Mouse (Mus musculus) limb, embryonic 11.5 days (tissue): ENCODE measurements around the gene Ndrg4. TPM values are rescaled to one million over a fixed set of nuclear protein-coding genes. Genes with fewer than 3 reads are reported as not detected.

Experiments used
- ATAC-seq: fragments of 200-750 bp; cut with Nextera tagmentation; 2 replicates; pipeline ENCODE4 v1.8.0; 2017; ENCODE audit warnings: low read depth; ENCODE audit not compliant: insufficient number of reproducible peaks, low FRiP score, low TSS enrichment
- DNase-seq: peaks from one replicate; pipeline ENCODE4 v3.0.0-alpha.2; 2015; ENCODE audit warnings: low spot score
- H3K27ac ChIP-seq: fragments of 300-500 bp; sonication (generic); replicated peaks from 2 replicates; pipeline ENCODE4 v1.5.1; 2014; ENCODE audit warnings: low read depth, mild to moderate bottlenecking, low read length
- H3K27me3 ChIP-seq: fragments of 300-500 bp; sonication (generic); 2 replicates; pipeline ENCODE4 v1.6.1; 2014; ENCODE audit warnings: mild to moderate bottlenecking, low read length, mixed read lengths; ENCODE audit not compliant: control insufficient read depth, insufficient read depth
- H3K36me3 ChIP-seq: fragments of 300-500 bp; sonication (generic); 2 replicates; pipeline ENCODE4 v1.6.1; 2014; ENCODE audit warnings: mild to moderate bottlenecking, low read length, moderate library complexity, mixed read lengths; ENCODE audit not compliant: control insufficient read depth, insufficient read depth
- H3K4me1 ChIP-seq: fragments of 300-500 bp; sonication (generic); 2 replicates; pipeline ENCODE4 v1.6.1; 2014; ENCODE audit warnings: low read length, mixed read lengths; ENCODE audit not compliant: control insufficient read depth, insufficient read depth
- H3K4me2 ChIP-seq: fragments of 300-500 bp; sonication (generic); 2 replicates; pipeline ENCODE4 v1.6.1; 2014; ENCODE audit warnings: low read depth, mild to moderate bottlenecking, moderate library complexity; ENCODE audit not compliant: severe bottlenecking
- H3K4me3 ChIP-seq: fragments of 300-500 bp; sonication (generic); 2 replicates; pipeline ENCODE4 v1.5.1; 2014; ENCODE audit warnings: low read depth, low read length
- H3K9ac ChIP-seq: fragments of 300-500 bp; sonication (generic); 2 replicates; pipeline ENCODE4 v1.6.1; 2014; ENCODE audit warnings: mild to moderate bottlenecking, low read length
- H3K9me3 ChIP-seq: fragments of 300-500 bp; sonication (generic); 2 replicates; pipeline ENCODE4 v1.6.1; 2016; ENCODE audit warnings: low read length; ENCODE audit not compliant: control insufficient read depth
- WGBS: fragments of 180-500 bp; shearing (Covaris S2); extraction: QIAGEN DNeasy Blood & Tissue Kit; methylation state at CpG from one replicate; pipeline ENCODE4 v1.1.7; 2014; 5-methylcytosine and 5-hydroxymethylcytosine counted together
- polyA plus RNA-seq: library from polyadenylated mRNA; unstranded; fragments of >200 nt; fragmentation: Nextera tagmentation; extraction: Ambion mirVana; gene quantifications from 2 replicates; pipeline ENCODE4 v1.2.1, GENCODE M21; 2014

The Ndrg4 gene
- polyA plus RNA-seq, 1 experiment from 2014 or later = 8.7 TPM

GRCm38 (mm10) chr8:95694631-95695030 lies 17.9 kb downstream of the Ndrg4 start:
- H3K27me3 ChIP-seq = peaks cover 12% of the 10 kb centered on the region; the same call in 1 of the 2 replicates
- H3K4me2 ChIP-seq = no peak overlapping the region
- H3K36me3 ChIP-seq = no peaks in the 10 kb centered on the region
- H3K4me3 ChIP-seq = no peak overlapping the region
- no peak overlapping the region for H3K9ac ChIP-seq
- no peaks in the 10 kb centered on the region for H3K9me3 ChIP-seq
- WGBS = 18% methylated on average over 6 of the region's 6 CpGs
- DNase-seq (no peak), ATAC-seq (no peak)
- H3K4me1 ChIP-seq = no peaks in the 10 kb centered on the region
- no peak overlapping the region for H3K27ac ChIP-seq

DNA sequence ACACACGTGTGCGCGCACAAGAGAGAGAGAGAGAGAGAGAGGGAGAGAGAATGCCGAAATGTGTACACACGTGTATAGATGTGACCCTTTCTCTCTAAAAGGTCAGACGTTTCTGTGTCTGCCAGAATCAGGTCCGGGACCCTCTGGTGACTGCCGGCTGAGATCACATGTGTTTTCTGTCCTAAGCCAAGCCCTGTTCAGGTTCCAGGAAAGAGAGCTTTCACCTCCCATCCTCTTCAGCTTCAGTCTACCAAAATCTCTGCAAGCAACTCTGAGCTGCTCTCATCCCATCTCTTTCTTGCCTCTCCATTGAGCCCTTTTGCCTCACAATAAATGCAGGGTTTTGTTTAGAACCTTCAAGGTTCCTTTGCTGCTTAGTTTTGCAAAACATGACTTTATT lies 19.9 kb downstream of the Ndrg4 start:
- Histone ChIP-seq H3K9ac (no peak overlapping the region), H3K27me3 (peaks cover 12% of the 10 kb centered on the region; the same call in 1 of the 2 replicates), H3K9me3 (no peaks in the 10 kb centered on the region), H3K4me3 (no peak overlapping the region), H3K4me1 (no peaks in the 10 kb centered on the region), H3K27ac (no peak overlapping the region), H3K4me2 (no peak overlapping the region), H3K36me3 (no peaks in the 10 kb centered on the region)
- no peak for DNase-seq
- WGBS = 62% methylated on average over 8 of the region's 8 CpGs
- no peak for ATAC-seq

DNA sequence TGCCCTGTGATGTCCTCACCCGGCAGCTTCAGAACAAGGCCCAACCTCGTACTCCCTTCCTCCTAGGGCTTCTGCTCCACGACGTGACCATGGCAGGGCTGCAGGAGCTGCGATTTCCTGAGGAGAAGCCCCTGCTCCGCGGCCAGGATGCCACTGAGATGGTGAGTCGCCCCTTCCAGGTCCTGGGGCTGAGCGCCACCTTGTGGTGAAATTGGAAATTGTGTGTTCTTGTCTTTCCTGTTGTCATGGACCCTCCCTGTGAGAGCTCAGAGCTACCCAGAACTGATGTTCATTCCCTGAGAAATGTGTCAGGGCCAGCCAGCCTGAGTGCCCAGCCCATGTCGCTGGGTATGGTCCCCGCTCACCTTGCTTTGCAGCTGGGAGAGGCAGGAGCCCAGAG lies 20.3 kb downstream of the Ndrg4 start:
- Histone ChIP-seq H3K4me2 (0 out of 2 replicates have a peak overlapping the region, but pooled peaks have one; percentile 24), H3K4me3 (no peak overlapping the region), H3K27me3 (peaks cover 12% of the 10 kb centered on the region; the same call in 1 of the 2 replicates), H3K9me3 (no peaks in the 10 kb centered on the region), H3K36me3 (no peaks in the 10 kb centered on the region), H3K9ac (no peak overlapping the region), H3K4me1 (no peaks in the 10 kb centered on the region; the same call in 1 of the 2 replicates), H3K27ac (no peak overlapping the region)
- DNase-seq = peak; percentile 97
- WGBS = 2% methylated on average over 11 of the region's 11 CpGs
- peak; percentile 61 for ATAC-seq

DNA sequence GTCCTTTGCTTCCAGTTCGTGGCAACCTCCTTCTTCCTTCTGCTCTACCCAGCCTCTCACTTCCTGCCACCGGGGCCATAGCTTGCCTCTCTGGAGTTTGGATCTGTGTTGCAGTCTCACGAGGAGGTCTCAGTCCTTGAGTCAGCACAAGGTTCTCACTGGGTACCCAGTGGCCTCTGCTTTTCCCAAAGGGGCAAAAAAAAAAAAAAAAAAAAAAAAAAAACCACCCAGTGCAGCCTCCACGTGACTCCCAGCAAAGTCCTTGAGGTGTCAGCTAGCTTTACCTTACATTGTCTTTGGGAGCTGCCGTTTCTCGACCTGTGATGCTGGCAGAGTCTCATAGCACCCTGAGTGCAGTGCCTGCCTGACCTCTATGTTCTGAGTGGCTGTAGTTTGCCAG lies 21.4 kb downstream of the Ndrg4 start:
- 47% methylated on average over 6 of the region's 6 CpGs for WGBS
- no peak for ATAC-seq
- peaks cover 12% of the 10 kb centered on the region; the same call in 1 of the 2 replicates for H3K27me3 ChIP-seq

DNA sequence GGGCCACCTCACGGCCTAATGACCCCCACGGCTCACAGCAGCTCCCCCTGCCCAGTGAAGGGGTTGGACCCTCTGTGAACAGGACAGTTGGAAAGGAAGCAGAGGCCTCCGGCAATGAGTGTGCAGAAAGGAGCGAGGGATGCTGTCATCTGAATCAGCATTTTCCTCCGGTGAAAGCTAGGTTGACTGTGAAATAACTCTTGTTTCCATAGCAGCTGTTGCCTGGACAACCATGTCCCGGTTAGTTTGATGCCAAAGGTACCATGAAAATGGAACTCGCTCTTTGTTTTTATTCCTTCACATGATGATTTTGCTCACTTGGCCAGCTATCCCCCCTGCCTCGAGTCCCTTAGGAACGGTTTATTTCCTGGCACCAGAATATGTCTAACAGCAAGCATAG lies 23.5 kb downstream of the Ndrg4 start:
- Histone ChIP-seq H3K4me2 (no peak overlapping the region), H3K9ac (no peak overlapping the region), H3K9me3 (no peaks in the 10 kb centered on the region), H3K36me3 (no peaks in the 10 kb centered on the region), H3K4me1 (peaks cover 4% of the 10 kb centered on the region; the same call in 1 of the 2 replicates), H3K4me3 (no peak overlapping the region), H3K27me3 (peaks cover 2% of the 10 kb centered on the region; the same call in 1 of the 2 replicates), H3K27ac (no peak overlapping the region)
- WGBS = 78% methylated on average over 9 of the region's 9 CpGs
- ATAC-seq = no peak
- DNase-seq = no peak

More for the DNA sequence above, 21.4 kb downstream of the Ndrg4 start:
- Histone ChIP-seq H3K4me2 (no peak overlapping the region), H3K36me3 (no peaks in the 10 kb centered on the region), H3K4me3 (no peak overlapping the region), H3K9ac (no peak overlapping the region), H3K9me3 (no peaks in the 10 kb centered on the region), H3K27ac (no peak overlapping the region), H3K4me1 (no peaks in the 10 kb centered on the region; the same call in 1 of the 2 replicates)
- no peak for DNase-seq

GRCm38 (mm10) chr8:95701809-95702208 lies 25.0 kb downstream of the Ndrg4 start:
- H3K4me2 ChIP-seq = no peak overlapping the region; the same call in 1 of the 2 replicates
- H3K9ac ChIP-seq = no peak overlapping the region
- H3K27me3 ChIP-seq = peaks cover 2% of the 10 kb centered on the region; the same call in 1 of the 2 replicates
- H3K4me3 ChIP-seq = no peak overlapping the region
- WGBS = 74% methylated on average over 4 of the region's 4 CpGs
- no peaks in the 10 kb centered on the region for H3K9me3 ChIP-seq
- no peak for DNase-seq
- ATAC-seq = no peak
- peaks cover 4% of the 10 kb centered on the region; the same call in 1 of the 2 replicates for H3K4me1 ChIP-seq
- no peak overlapping the region for H3K27ac ChIP-seq
- H3K36me3 ChIP-seq = no peaks in the 10 kb centered on the region

DNA sequence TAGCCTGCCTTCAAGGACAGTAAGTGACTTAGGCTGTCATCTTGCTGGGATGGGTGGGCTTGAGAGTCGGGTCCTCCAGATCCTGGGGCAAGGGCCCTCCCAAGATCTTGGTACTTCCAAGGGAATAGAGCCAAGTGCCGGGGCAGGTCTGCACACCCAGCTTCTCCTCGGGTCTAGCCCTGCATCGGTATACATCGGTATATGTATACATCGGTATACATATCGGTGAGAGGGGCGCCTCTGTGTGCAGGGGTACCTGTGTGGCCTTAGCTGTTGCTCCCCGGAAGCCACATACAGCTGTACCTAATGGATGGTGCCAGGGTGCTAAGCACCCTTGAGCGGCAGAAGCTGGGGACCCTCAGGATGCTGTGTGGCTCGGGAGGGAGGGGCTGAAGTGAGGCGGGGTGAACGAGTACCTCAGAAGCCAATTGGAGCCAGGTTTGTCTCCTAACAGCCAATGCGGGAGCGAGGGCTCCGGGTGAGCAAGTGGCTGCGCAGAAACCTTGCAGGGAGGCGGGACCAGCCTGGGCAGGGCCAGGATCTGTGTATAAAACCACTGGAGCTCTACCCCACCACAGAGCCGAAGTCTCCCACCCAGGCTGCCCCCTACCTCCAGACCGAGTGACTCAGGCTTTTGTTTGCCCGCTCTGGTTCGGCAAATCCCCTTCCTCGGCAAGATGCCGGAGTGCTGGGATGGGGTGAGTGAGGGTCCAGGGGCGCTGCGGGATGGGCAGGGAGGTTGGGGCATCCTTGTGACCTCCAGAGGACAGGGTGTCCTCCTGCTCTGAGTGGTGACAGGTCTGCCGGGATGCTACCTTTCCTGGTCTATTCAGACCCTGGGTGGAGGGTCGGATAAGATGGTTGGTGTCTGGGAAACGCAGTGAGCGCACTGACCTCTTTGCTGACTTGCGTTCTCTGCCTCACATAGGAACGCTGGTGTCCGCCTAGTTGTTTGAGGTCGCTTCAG lies 26.0 kb downstream of the Ndrg4 start:
- H3K4me2 ChIP-seq = peak overlapping the region; percentile 62
- peak overlapping the region; percentile 44 for H3K9ac ChIP-seq
- H3K27me3 ChIP-seq = peaks cover under 1% of the 10 kb centered on the region; the same call in 1 of the 2 replicates
- peak; percentile 93 for ATAC-seq
- peak overlapping the region; percentile 40 for H3K4me3 ChIP-seq
- DNase-seq = peak; percentile 88
- peaks cover 4% of the 10 kb centered on the region; the same call in 1 of the 2 replicates for H3K4me1 ChIP-seq
- no peaks in the 10 kb centered on the region for H3K9me3 ChIP-seq
- H3K27ac ChIP-seq = no peak overlapping the region
- no peaks in the 10 kb centered on the region for H3K36me3 ChIP-seq
- 3% methylated on average over 34 of the region's 34 CpGs for WGBS

GRCm38 (mm10) chr8:95703461-95704260 lies 26.9 kb downstream of the Ndrg4 start:
- Histone ChIP-seq H3K4me2 (peak overlapping the region; percentile 62), H3K36me3 (no peaks in the 10 kb centered on the region), H3K27me3 (no peaks in the 10 kb centered on the region), H3K9ac (peak overlapping the region; percentile 36; the same call in 1 of the 2 replicates), H3K27ac (no peak overlapping the region), H3K4me3 (peak overlapping the region; percentile 40), H3K9me3 (no peaks in the 10 kb centered on the region), H3K4me1 (peaks cover 4% of the 10 kb centered on the region; the same call in 1 of the 2 replicates)
- peak; percentile 14; the same call in 1 of the 2 replicates for ATAC-seq
- WGBS = 2% methylated on average over 15 of the region's 15 CpGs
- DNase-seq = peak; percentile 83
